Mouse (Mus musculus) large intestine, adult 2 months (tissue): Measurements from ENCODE around the gene 0610040J01Rik. TPM values are rescaled to one million over a fixed set of nuclear protein-coding genes. Genes with fewer than 3 reads are reported as not detected.
"Not testable (repeated sequence)": the region's sequence is repeated elsewhere in the genome, so short reads cannot be mapped to it uniquely, and the experiment has no call there.

Source experiments
- DNase-seq: peaks from one replicate; pipeline ENCODE4 v3.0.0-alpha.2; 2012; ENCODE audit warnings: low read depth, low spot score
- WGBS: fragments of 180-500 bp; shearing (Covaris S2); methylation state at CpG from one replicate; pipeline ENCODE4 v1.1.7; 2018; 5-methylcytosine and 5-hydroxymethylcytosine counted together
- polyA plus RNA-seq: library from polyadenylated mRNA; depleted of rRNA; stranded (reverse); fragments of >200 nt; gene quantifications from 2 replicates; pipeline ENCODE4 v1.2.3, GENCODE M21; 2012

The 0610040J01Rik gene
- polyA plus RNA-seq, 1 experiment = 38.9 TPM

DNA sequence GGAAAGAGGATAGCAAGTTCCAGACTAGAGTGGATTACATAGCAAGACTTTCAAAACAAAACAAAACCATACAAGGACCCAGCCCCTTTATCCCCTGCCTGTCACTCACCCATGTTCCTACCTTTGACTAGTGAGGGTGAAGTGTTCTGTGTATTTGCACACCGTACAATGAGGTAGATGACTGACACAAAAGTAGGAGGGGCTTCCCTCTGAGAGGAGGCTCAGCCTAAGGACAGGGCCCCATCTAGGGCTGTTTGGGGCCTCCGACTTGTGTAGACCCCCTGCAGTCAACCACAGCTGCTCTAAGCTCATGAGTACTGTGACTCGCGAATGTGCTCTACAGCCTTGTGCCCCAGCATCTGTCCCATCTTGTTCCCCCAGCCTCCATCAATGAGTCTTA, 79.1 kb downstream of the 0610040J01Rik start:
- DNase-seq = no peak
- WGBS = 61% methylated on average over 4 of the region's 4 CpGs

- WGBS = 23% methylated on average over 6 of the region's 6 CpGs
- DNase-seq = no peak
These were observed 79.7 kb downstream of the 0610040J01Rik start for GRCm38 (mm10) chr5:63891912-63892311.

DNA sequence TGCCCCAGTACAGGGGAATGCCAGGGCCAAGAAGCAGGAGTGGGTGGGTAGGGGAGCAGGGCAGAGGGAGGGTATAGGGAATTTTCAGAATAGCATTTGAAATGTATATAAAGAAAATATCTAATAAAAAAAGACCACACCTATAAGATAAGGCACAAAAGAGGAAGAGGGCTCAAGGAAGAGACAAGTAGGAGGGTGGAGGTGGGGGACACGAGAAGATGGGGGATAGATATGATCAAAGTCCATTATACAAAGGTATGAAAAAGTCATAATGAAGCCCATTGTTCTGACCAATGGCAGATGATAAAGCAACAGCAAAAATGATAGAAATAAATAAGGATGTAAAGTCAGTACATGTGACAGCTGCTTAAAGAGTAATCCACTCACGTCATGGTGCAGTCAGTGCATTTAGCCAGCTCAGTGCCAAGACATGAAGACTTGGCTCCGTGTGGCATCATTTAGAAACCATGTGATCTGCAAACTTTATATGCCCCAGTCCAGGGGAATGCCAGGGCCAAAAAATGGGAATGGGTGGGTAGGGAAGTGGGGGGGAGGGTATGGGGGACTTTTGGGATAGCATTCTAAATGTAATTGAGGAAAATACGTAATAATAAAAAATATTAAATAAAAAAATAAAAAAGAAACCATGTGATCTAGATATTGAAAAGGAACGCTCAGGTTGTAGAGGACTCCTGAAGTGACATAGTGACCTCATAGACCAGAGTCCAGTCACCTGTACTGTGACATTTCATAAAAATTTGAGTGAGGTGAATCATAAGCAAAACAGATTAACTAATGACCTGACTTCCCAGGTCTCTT, 85.0 kb downstream of the 0610040J01Rik start:
- 50% methylated on average over 5 of the region's 5 CpGs for WGBS
- not testable (repeated sequence) for DNase-seq

DNA sequence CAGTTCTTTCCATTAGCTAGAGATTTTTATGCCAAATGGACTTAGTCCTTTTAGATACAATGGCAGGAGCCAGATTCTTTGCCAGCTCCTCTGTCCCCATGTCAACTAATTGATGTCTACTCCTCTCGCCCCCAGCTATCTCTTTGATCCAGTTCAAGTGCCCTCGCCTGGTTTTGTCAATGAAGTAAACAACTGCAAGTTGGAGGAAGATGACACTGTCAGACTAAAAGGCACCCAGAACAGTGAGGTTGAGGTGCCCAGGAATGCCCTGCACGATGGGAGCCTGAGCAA, 85.6 kb downstream of the 0610040J01Rik start:
- 66% methylated on average over 3 of the region's 3 CpGs for WGBS
- no peak for DNase-seq

- no peak for DNase-seq
- 52% methylated on average over 3 of the region's 3 CpGs for WGBS
These were observed 91.2 kb downstream of the 0610040J01Rik start for GRCm38 (mm10) chr5:63903329-63903728.

GRCm38 (mm10) chr5:63906149-63907093, 94.3 kb downstream of the 0610040J01Rik start:
- 31% methylated on average over 13 of the region's 13 CpGs for WGBS
- DNase-seq = no peak

GRCm38 (mm10) chr5:63907513-63907912, 95.3 kb downstream of the 0610040J01Rik start:
- 37% methylated on average over 4 of the region's 4 CpGs for WGBS
- no peak for DNase-seq

GRCm38 (mm10) chr5:63910171-63910960, 98.2 kb downstream of the 0610040J01Rik start:
- DNase-seq = no peak
- WGBS = 40% methylated on average over 10 of the region's 10 CpGs

- 56% methylated on average over 1 of the region's 1 CpGs for WGBS
- DNase-seq = no peak
These were observed 102.7 kb downstream of the 0610040J01Rik start for GRCm38 (mm10) chr5:63914896-63915295.

DNA sequence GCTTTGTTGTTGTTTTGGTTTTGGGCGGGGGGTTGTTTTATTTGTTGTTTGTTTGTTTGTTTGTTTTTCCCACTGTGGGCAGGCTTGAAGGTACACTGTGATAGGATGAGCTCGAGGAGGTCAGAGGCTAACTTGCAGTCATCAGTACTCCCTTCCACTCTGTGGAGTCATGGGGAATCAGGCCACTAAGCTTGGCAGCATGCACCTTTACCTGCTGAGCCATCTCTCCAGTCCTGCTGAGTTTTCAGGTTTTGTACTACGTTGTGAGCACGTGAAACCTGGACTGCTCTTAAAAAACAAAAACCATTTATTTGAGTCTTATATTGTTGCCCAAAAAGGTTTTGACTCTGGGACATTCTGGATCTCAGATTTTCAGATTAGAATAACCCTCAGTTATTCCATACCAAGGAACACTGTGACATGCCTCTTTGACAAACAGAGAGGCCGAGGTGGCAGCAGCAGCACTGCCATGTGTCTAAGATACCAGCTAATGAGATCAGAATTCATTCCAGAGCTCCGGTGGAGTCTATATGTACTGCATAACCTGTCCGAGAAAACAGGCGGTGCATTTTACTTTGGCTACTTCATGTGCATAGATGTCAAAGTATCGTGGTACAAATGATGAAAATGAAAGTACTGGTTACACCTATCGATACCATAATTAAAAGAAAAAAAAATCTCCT, 104.4 kb downstream of the 0610040J01Rik start:
- DNase-seq = no peak
- WGBS = 92% methylated on average over 10 of the region's 10 CpGs

- no peak for DNase-seq
- WGBS = 78% methylated on average over 4 of the region's 4 CpGs
These were observed 106.0 kb downstream of the 0610040J01Rik start for GRCm38 (mm10) chr5:63918201-63918600.

DNA sequence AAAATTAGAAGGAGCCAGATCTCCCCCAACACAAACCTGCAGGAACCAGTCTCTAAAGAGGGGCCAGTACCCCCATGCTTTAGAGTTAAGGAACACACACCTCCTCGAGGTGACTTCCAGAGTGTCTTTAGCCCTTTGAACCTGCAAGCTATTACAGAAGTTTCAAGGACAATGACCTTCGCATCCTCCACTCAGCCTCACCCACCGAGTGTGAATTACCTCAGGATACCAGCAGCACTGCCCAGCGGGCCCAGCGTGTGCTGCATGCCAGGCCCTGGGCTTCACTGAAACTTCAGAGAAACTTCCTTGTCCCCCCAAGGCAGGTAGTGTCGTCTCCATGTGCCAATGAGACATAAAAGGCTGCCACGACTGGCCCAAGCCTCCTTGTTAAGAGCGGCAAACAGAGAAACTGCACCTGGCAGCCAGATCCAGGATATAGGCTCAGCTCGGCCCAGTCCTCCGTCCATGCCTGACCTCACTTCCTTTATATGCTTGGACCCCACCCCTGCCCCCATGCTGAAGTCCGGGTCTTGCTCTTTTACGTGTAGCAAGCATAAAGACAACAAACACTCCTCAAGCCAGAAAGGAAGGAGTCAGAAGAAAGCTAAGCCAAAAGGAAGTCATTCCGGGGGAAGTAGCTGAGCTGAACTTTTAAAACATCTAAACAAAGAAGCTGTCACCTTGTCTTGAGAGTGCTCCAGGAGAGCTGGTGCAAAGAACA, 111.3 kb downstream of the 0610040J01Rik start:
- no peak for DNase-seq
- WGBS = 35% methylated on average over 13 of the region's 13 CpGs

- DNase-seq = no peak
- WGBS = 90% methylated on average over 14 of the region's 14 CpGs
These were observed 113.0 kb downstream of the 0610040J01Rik start for GRCm38 (mm10) chr5:63925035-63925628.

DNA sequence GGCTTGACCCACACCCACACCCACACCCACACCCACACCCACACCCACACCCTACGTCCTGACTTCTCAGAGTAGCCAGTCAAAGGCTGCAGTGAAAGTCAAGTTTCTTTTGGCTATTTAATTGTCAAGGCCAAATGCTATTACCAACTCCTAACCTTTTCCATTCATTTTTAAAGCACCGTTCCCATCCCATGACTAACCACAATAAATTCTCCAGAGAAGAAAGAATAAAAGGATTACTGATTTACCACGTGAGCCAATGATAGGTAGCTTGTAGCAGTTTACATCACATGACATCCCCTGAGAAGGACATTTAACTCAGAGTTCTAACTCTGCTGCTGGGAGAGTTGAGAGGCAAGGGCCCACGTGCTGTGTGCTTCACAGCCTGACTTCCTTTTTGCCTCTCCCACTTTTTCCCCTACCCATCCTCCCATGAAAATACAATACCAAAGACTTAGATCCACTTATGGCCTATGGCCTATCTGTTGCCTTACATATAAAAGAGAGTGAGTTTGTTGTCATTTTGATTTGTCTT, 118.7 kb downstream of the 0610040J01Rik start:
- WGBS = 34% methylated on average over 4 of the region's 4 CpGs
- DNase-seq = no peak

DNA sequence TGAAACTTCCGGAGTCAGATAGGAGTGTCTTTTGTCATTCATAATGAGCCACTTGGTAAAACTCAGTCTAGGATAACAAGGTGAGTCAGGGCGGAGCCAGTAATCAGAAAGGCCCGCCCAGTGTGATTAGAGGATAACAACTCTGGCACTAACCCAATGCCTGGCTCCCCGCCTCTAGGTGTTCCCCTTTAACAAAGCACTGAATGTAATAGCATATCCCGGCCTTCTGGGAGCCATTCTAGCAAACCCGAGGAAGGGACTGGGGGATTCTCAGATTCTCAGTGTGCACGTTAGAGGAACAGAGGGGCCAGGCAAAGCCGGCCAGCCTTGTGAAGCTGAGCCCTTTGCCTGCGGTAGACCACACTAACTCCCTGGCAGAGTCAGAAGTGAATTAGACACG, 120.7 kb downstream of the 0610040J01Rik start:
- 36% methylated on average over 10 of the region's 10 CpGs for WGBS
- DNase-seq = peak; percentile 87

- 85% methylated on average over 6 of the region's 6 CpGs for WGBS
- DNase-seq = no peak
These were observed 123.4 kb downstream of the 0610040J01Rik start for GRCm38 (mm10) chr5:63935581-63935980.

- DNase-seq = no peak
- 9% methylated on average over 6 of the region's 6 CpGs for WGBS
These were observed 124.6 kb downstream of the 0610040J01Rik start for GRCm38 (mm10) chr5:63936740-63937139.

DNA sequence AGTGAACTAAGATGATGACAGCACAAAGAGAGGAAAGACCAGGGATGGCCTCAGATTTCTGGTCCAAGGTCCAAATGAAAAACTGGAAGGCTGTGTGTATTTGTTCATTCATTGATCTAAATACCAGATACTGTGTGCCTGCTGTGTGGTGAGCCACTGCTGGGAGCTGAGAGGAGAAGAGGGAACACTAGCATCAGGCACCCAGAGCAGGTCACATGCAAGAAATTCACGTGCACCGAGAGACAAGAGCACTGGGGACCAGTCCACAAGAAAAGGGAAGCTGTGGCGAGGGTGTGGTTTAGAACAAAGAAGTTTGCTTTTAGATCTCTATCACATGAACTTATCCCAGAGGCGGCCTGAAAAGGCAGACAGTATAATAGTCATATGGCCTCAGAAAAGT, 126.4 kb downstream of the 0610040J01Rik start:
- DNase-seq = no peak
- WGBS = 34% methylated on average over 4 of the region's 4 CpGs
